Mouse (Mus musculus): ENCODE data around the gene Amer2.

DNA sequence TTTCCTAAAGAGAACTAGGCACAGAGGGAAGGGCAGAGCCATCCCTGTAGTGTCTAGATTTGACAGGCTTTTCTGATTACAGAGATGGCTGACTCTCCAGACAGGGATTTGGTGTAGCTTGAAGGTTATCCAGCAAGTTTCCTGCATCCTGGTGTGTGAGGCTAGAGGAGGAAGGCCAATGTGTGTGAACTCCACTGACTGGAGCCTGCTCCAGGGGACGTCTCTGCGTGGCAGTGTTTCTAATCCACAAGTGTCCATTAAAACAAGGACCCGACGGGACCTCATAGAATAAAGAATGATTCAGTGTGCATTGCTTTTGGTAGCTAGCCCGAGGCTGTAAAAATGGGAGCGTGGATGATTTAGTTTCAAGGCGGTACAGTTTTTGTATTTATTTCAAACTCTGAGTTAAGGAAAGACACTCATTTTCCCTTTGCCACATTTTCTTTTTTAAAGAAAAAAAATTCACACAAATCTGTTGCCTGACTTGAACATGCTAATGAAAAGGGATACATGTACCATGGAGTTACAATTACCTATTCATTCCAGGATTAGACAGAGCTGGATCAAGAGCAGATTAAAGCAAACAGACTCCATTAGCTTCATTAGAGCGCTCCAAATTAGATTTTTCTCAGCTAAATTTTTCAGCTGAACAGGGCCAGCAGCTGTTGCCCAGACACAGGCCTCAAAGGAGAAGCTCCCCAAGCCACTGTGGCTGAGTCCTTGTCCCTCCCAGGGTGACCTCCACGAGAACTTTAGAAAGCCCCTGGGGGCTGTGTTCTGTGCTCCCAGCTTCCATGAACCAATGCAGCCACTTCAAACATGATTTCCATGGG is 11.5 kb upstream of the Amer2 start:
- TF ChIP-seq CTCF (conservative IDR thresholded peaks at IDR 0.05; ENCODE audit: low read length), result no peak
- TF ChIP-seq NANOG (IDR thresholded peaks at IDR 0.05; ENCODE audit: borderline replicate concordance, low read length), result no peak
- TF ChIP-seq POU5F1 (IDR thresholded peaks at IDR 0.05; ENCODE audit: borderline replicate concordance, low read length), result no peak
